Mouse (Mus musculus) neural tube, embryonic 11.5 days (tissue): ENCODE data around the gene Ube2k. TPM values are rescaled to one million over a fixed set of nuclear protein-coding genes. Genes with fewer than 3 reads are reported as not detected.
"Not testable (repeated sequence)": the region's sequence is repeated elsewhere in the genome, so short reads cannot be mapped to it uniquely, and the experiment has no call there.

Experiments
- ATAC-seq: fragments of 200-750 bp; cut with Nextera tagmentation; 2 replicates; pipeline ENCODE4 v1.8.0; 2017; ENCODE audit warnings: moderate number of reproducible peaks, mild to moderate bottlenecking, moderate TSS enrichment, moderate library complexity; ENCODE audit not compliant: insufficient read depth, low FRiP score, low TSS enrichment
- DNase-seq: peaks from one replicate; pipeline ENCODE4 v3.0.0-alpha.2; 2015; ENCODE audit warnings: low spot score
- H3K27ac ChIP-seq: fragments of 300-500 bp; sonication (generic); 2 replicates; pipeline ENCODE4 v1.5.1; 2014; ENCODE audit warnings: low read depth, mild to moderate bottlenecking, low read length
- H3K27me3 ChIP-seq: fragments of 300-500 bp; sonication (generic); 2 replicates; pipeline ENCODE4 v1.6.1; 2014; ENCODE audit warnings: mild to moderate bottlenecking, low read length, mixed read lengths; ENCODE audit not compliant: control insufficient read depth, insufficient read depth
- H3K36me3 ChIP-seq: fragments of 300-500 bp; sonication (generic); 2 replicates; pipeline ENCODE4 v1.6.1; 2014; ENCODE audit warnings: mild to moderate bottlenecking, low read length, moderate library complexity, mixed read lengths; ENCODE audit not compliant: control insufficient read depth, insufficient read depth
- H3K4me1 ChIP-seq: fragments of 300-500 bp; sonication (generic); 2 replicates; pipeline ENCODE4 v1.6.1; 2014; ENCODE audit warnings: low read length, mixed read lengths; ENCODE audit not compliant: control insufficient read depth, insufficient read depth
- H3K4me2 ChIP-seq: fragments of 300-500 bp; sonication (generic); 2 replicates; pipeline ENCODE4 v1.6.1; 2014; ENCODE audit warnings: low read depth, mild to moderate bottlenecking, moderate library complexity
- H3K4me3 ChIP-seq: fragments of 300-500 bp; sonication (generic); 2 replicates; pipeline ENCODE4 v1.5.1; 2014; ENCODE audit warnings: low read depth, low read length
- H3K9ac ChIP-seq: fragments of 300-500 bp; sonication (generic); 2 replicates; pipeline ENCODE4 v1.6.1; 2014; ENCODE audit warnings: mild to moderate bottlenecking, low read length
- H3K9me3 ChIP-seq: fragments of 300-500 bp; sonication (generic); 2 replicates; pipeline ENCODE4 v1.6.1; 2016; ENCODE audit warnings: low read length; ENCODE audit not compliant: control insufficient read depth
- WGBS: fragments of 180-500 bp; shearing (Covaris S2); extraction: QIAGEN DNeasy Blood & Tissue Kit; methylation state at CpG from one replicate; pipeline ENCODE4 v1.1.7; 2014; 5-methylcytosine and 5-hydroxymethylcytosine counted together
- polyA plus RNA-seq: library from polyadenylated mRNA; unstranded; fragments of >200 nt; fragmentation: Nextera tagmentation; extraction: Ambion mirVana; gene quantifications from 2 replicates; pipeline ENCODE4 v1.2.1, GENCODE M21; 2014

The Ube2k gene
- polyA plus RNA-seq, 1 experiment from 2014 or later, result 138 TPM

DNA sequence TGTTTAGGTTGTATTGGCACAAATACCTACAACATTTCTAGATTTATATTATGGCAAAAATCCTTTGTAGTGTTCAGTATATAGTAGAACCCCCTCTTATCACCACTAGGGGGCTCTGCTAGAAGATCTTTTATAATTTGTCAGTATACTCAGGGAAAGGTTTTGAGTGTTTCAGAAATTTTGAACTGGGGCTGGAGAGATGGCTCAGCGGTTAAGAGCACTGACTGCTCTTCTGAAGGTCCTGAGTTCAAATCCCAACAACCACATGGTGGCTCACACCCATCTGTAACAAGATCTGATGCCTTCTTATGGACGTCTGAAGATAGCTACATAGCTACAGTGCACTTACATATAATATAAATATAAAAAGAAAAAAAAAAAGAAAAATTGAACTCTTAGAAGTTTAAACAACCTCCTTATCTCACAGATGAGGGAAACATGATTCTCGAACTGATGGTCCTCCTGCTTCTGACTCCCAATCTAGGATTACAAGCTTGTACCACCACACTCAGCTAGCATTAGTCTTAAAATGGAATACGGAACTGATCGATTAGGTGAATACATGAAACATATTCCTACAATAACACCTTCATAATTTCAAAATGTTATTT, 1.5 kb upstream of the Ube2k start:
- H3K27me3 ChIP-seq, result no peaks in the 10 kb centered on the region
- peaks cover 4% of the 10 kb centered on the region; the same call in 1 of the 2 replicates for H3K4me1 ChIP-seq
- 76% methylated on average over 5 of the region's 5 CpGs for WGBS
- no peak overlapping the region for H3K27ac ChIP-seq
- H3K9me3 ChIP-seq, result no peaks in the 10 kb centered on the region
- H3K9ac ChIP-seq, result no peak overlapping the region
- H3K36me3 ChIP-seq, result no peaks in the 10 kb centered on the region
- H3K4me3 ChIP-seq, result no peak overlapping the region
- H3K4me2 ChIP-seq, result no peak overlapping the region
- ATAC-seq (no peak), DNase-seq (peak; percentile 17)

DNA sequence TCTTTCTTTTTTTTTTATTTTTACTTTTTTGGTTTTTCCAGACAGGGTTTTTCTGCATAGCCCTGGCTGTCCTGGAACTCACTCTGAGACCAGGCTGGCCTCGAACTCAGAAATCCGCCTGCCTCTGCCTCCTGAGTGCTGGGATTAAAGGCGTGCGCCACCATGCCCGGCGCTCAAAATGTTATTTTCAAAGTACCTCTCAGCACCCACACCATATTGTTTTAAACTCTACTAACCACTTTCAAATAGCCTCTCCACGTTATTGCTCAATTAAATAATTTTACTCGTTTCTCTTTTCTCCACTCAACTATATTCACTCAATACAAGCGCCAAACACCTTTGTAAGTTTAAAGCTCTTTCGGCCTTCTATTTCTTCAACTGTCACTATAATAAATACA, 966 bp upstream of the Ube2k start:
- Histone ChIP-seq H3K4me2 (peak overlapping the region; percentile 70), H3K4me3 (peak overlapping the region; percentile 94; the same call in 1 of the 2 replicates), H3K27ac (peak overlapping the region; percentile 99; the same call in 1 of the 2 replicates)
- not testable (repeated sequence) for ATAC-seq, H3K9ac ChIP-seq, DNase-seq, H3K4me1 ChIP-seq, H3K36me3 ChIP-seq, H3K9me3 ChIP-seq, H3K27me3 ChIP-seq
- WGBS, result 87% methylated on average over 10 of the region's 10 CpGs

- no peaks in the 10 kb centered on the region for H3K9me3 ChIP-seq
- peaks cover 4% of the 10 kb centered on the region; the same call in 1 of the 2 replicates for H3K4me1 ChIP-seq
- peak; percentile 65 for ATAC-seq
- H3K9ac ChIP-seq, result peak overlapping the region; percentile 97
- peak overlapping the region; percentile 94 for H3K4me3 ChIP-seq
- peak overlapping the region; percentile 99 for H3K27ac ChIP-seq
- H3K36me3 ChIP-seq, result no peaks in the 10 kb centered on the region
- 0% methylated on average over 40 of the region's 59 CpGs for WGBS
- H3K27me3 ChIP-seq, result no peaks in the 10 kb centered on the region
- peak; percentile 83 for DNase-seq
- peak overlapping the region; percentile 70 for H3K4me2 ChIP-seq
Measured at GRCm38 (mm10) chr5:65537420-65538071, 513 bp downstream of the Ube2k start.

- no peak for DNase-seq
- peak overlapping the region; percentile 97 for H3K9ac ChIP-seq
Measured at GRCm38 (mm10) chr5:65538121-65538520, 1.1 kb downstream of the Ube2k start.

GRCm38 (mm10) chr5:65538829-65539228, 1.8 kb downstream of the Ube2k start:
- Histone ChIP-seq H3K4me2 (peak overlapping the region; percentile 30), H3K9me3 (no peaks in the 10 kb centered on the region), H3K27ac (no peak overlapping the region), H3K4me3 (peak overlapping the region; percentile 6; the same call in 1 of the 2 replicates), H3K36me3 (no peaks in the 10 kb centered on the region), H3K9ac (no peak overlapping the region), H3K4me1 (peaks cover 4% of the 10 kb centered on the region; the same call in 1 of the 2 replicates), H3K27me3 (no peaks in the 10 kb centered on the region)
- no peak for ATAC-seq
- 41% methylated on average over 4 of the region's 4 CpGs for WGBS
- DNase-seq, result no peak

More at GRCm38 (mm10) chr5:65538121-65538520, 1.1 kb downstream of the Ube2k start:
- Histone ChIP-seq H3K9me3 (no peaks in the 10 kb centered on the region), H3K27me3 (no peaks in the 10 kb centered on the region), H3K4me1 (peaks cover 4% of the 10 kb centered on the region; the same call in 1 of the 2 replicates), H3K36me3 (no peaks in the 10 kb centered on the region), H3K4me2 (peak overlapping the region; percentile 70), H3K27ac (peak overlapping the region; percentile 99), H3K4me3 (peak overlapping the region; percentile 94)
- no peak for ATAC-seq
- 4% methylated on average over 4 of the region's 4 CpGs for WGBS

- no peak for DNase-seq
- 96% methylated on average over 3 of the region's 3 CpGs for WGBS
- H3K4me3 ChIP-seq, result no peak overlapping the region
- no peaks in the 10 kb centered on the region for H3K9me3 ChIP-seq
- ATAC-seq, result no peak
- no peaks in the 10 kb centered on the region for H3K27me3 ChIP-seq
- H3K36me3 ChIP-seq, result no peaks in the 10 kb centered on the region
- no peak overlapping the region for H3K27ac ChIP-seq
- H3K9ac ChIP-seq, result no peak overlapping the region
- peaks cover 4% of the 10 kb centered on the region; the same call in 1 of the 2 replicates for H3K4me1 ChIP-seq
- no peak overlapping the region for H3K4me2 ChIP-seq
Measured at GRCm38 (mm10) chr5:65539786-65540185, 2.8 kb downstream of the Ube2k start.

GRCm38 (mm10) chr5:65541889-65542288, 4.9 kb downstream of the Ube2k start:
- no peaks in the 10 kb centered on the region for H3K27me3 ChIP-seq
- H3K4me1 ChIP-seq, result peaks cover 4% of the 10 kb centered on the region; the same call in 1 of the 2 replicates
- 92% methylated on average over 3 of the region's 3 CpGs for WGBS
- no peak overlapping the region for H3K4me2 ChIP-seq
- H3K4me3 ChIP-seq, result no peak overlapping the region
- H3K36me3 ChIP-seq, result no peaks in the 10 kb centered on the region
- ATAC-seq, result no peak
- no peak for DNase-seq
- no peak overlapping the region for H3K9ac ChIP-seq
- no peaks in the 10 kb centered on the region for H3K9me3 ChIP-seq
- H3K27ac ChIP-seq, result no peak overlapping the region

- no peaks in the 10 kb centered on the region for H3K27me3 ChIP-seq
- H3K9me3 ChIP-seq, result no peaks in the 10 kb centered on the region
- no peak overlapping the region for H3K4me3 ChIP-seq
- H3K4me2 ChIP-seq, result no peak overlapping the region
- H3K36me3 ChIP-seq, result no peaks in the 10 kb centered on the region
- ATAC-seq, result no peak
- peaks cover 4% of the 10 kb centered on the region; the same call in 1 of the 2 replicates for H3K4me1 ChIP-seq
- no peak for DNase-seq
- no peak overlapping the region for H3K9ac ChIP-seq
- 81% methylated on average over 1 of the region's 1 CpGs for WGBS
- no peak overlapping the region for H3K27ac ChIP-seq
Measured at GRCm38 (mm10) chr5:65543491-65543890, 6.5 kb downstream of the Ube2k start.

DNA sequence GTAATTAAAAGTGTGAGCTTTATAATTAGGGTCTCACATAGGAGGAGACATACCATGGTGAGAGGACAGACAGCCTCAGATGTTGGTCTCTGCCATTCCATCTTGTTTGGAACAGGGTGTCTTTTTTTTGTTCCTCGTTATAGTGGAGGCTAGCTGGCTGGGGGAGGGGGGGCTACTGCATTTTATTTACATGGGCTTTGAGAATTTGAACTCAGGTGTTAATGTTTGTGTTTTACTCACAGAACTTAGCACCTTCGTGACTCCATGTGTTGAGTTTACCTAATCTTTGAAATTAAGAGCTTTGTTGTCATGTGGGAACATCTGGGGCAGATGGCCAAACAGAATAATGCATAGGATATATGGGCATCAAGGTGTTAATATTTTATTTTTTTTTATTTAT, 7.6 kb downstream of the Ube2k start:
- WGBS, result 97% methylated on average over 2 of the region's 2 CpGs
- ATAC-seq (no peak), DNase-seq (no peak)

More for the DNA sequence above, 7.6 kb downstream of the Ube2k start:
- no peaks in the 10 kb centered on the region for H3K27me3 ChIP-seq
- H3K36me3 ChIP-seq, result no peaks in the 10 kb centered on the region
- H3K9ac ChIP-seq, result no peak overlapping the region
- H3K4me3 ChIP-seq, result no peak overlapping the region
- no peaks in the 10 kb centered on the region for H3K4me1 ChIP-seq
- no peak overlapping the region for H3K27ac ChIP-seq
- no peak overlapping the region for H3K4me2 ChIP-seq
- no peaks in the 10 kb centered on the region for H3K9me3 ChIP-seq
